Mouse (Mus musculus): ENCODE results near the gene Dus4l. TPM values are rescaled to one million over a fixed set of nuclear protein-coding genes. Genes with fewer than 3 reads are reported as not detected.
"Not testable (repeated sequence)": the region's sequence is repeated elsewhere in the genome, so short reads cannot be mapped to it uniquely, and the experiment has no call there.

Gene Dus4l
- 10 to 100 TPM in 1 of 2 experiments, 1 to 10 TPM in 1; 7.1 to 10.6 TPM for total RNA-seq (2021)
- long read RNA-seq, experiment 1, partial matches to known transcripts, result 0 of 3 reads
- long read RNA-seq, experiment 1, other reads (novel, unspliced or antisense), result 1 of 3 reads
- long read RNA-seq, experiment 2, partial matches to known transcripts, result 1 of 1 reads
- long read RNA-seq, experiment 2, other reads (novel, unspliced or antisense), result 0 of 1 reads

GRCm38 (mm10) chr12:31654197-31654964, at the start of gene Dus4l, which contains the start of gene Cog5:
Gene Dus4l (minus strand): TSS chr12:31654826.
Gene Cog5 (plus strand): TSS chr12:31654869.
- DNase-seq (ENCODE audit: low spot score in 2 of 2), result peak; percentile 97 to 98

DNA sequence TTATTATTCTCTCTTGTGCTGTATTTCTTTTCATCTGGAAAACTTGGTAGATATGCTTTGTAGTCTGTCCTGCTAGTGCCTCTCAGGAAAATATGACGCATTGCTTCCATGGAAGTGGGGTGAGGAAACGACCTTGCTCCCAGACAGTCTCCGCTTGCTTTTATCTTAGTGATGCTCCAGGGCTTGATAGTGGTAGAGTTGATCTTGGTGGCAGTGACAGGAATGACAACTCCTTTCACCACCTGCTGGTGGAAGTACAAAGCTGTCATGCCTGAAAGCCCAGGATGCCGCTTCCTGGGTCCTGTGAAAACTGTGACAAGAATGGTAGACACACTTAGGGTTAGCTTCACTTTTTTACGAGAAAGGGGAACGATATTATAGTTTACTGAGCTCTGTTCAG, 49.3 kb upstream of the Dus4l start:
- no peak for DNase-seq (ENCODE audit: low spot score in 2 of 2)

GRCm38 (mm10) chr12:31701411-31701810, 46.8 kb upstream of the Dus4l start:
- DNase-seq (ENCODE audit: low spot score in 2 of 2), result no peak

DNA sequence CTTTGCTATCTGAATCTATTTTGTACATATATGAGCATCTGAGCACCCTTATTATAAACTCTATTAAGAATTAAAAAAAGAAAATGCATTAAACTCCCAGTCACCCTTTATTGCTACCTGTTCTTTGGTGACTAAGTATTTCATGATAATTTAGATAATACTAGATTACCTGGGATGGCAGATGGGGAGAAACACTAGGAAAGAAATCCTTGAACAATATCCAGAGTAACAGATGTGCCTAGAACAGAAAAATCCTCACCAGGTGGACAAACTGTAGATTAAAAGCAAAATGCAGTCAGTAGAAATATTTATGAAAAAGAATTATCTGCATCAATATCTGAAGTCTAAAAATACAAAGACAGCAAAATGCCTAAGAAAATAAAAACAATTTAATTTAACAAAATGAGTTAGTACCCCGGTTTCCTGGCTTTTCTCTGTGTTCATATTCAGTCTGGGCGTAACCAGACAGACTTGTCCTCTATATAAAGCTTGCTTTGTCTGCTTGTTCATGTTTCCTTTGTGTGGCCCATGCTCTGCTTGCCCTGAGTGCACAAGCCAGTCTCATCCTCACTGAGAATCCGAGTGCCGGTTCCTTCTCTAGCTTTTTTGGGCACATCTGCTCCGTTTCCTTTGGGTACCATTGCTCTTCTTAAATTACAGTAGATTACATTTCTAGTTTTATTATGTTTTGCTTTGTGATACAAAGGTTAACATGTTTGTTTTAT, 46.2 kb upstream of the Dus4l start:
- DNase-seq (ENCODE audit: low spot score in 2 of 2), result no peak

- no peak for DNase-seq (ENCODE audit: low spot score in 2 of 2)
Measured at GRCm38 (mm10) chr12:31693278-31693677, 38.7 kb upstream of the Dus4l start.

DNA sequence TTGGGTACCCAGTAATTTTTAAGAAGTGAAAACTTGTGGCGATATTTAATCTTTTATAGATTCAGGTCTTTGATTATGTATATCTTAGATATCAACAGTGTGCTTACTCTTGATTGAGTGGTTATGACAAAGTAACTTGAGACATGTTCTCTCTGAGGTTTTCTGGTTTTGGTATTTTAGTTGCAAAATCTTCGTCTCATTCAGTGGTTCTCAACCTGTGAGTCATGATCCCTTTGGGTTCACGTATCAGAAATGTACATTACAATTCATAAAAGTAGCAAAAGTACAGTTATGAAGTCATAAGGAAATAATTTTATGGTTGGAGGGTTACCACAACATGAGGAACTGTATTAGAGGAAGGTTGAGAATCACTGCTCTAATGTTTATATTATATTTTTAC, 32.1 kb upstream of the Dus4l start:
- no peak for DNase-seq (ENCODE audit: low spot score in 2 of 2)

DNA sequence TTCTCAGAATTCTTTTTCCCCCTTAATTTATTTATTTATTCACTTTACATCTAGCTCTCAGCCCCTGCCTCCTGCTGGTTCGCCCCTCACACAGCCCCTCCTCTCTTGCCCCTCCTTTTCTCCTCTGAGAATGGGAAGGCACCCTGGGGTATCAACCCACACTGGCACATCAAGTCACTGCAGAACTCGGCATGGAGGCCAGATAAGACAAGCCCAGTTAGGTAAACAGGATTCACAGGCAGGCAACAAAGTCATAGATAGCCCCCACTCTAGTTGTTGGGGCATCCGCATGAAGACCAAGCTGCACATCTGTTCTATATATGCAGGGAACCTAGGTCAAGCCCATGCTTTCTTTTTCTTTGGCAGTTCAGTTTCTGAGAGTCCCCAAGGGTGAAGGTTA, 12.6 kb upstream of the Dus4l start:
- no peak for DNase-seq (ENCODE audit: low spot score in 2 of 2)

GRCm38 (mm10) chr12:31665999-31666398, 11.4 kb upstream of the Dus4l start:
- no peak for DNase-seq (ENCODE audit: low spot score in 2 of 2)

DNA sequence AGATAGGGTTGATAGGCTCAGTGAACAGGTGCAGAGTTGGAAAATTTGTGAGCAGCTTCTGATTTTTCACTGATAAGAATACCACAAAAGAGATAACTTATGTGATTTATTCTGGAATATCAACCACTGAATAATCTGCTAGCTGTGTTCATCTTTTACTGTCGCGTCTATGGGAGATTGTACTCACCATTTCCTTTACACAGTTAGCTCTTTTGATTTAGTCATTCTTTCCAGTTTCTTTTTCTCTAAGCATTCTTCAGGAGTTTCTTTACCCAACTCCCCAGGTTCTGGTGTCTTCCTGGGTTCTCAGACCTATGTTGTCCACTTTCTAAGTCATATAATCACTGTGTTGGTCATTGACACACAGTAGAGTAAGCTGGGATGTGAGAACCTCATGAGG, 2.2 kb upstream of the Dus4l start:
- DNase-seq (ENCODE audit: low spot score in 2 of 2), result no peak

- no peak for DNase-seq (ENCODE audit: low spot score in 2 of 2)
Measured at GRCm38 (mm10) chr12:31654965-31655477, 395 bp upstream of the Dus4l start.

GRCm38 (mm10) chr12:31653611-31654010, 1.0 kb downstream of the Dus4l start:
- DNase-seq (ENCODE audit: low spot score in 2 of 2), result no peak

GRCm38 (mm10) chr12:31635240-31635607, 19.4 kb downstream of the Dus4l start:
- no peak for DNase-seq (ENCODE audit: low spot score in 2 of 2)

- DNase-seq (ENCODE audit: low spot score in 2 of 2), result peak; percentile 50 to 69
Measured at GRCm38 (mm10) chr12:31634343-31635239, 20.0 kb downstream of the Dus4l start, which contains the start of gene Bcap29. Gene Bcap29 (minus strand): TSS chr12:31634658.

GRCm38 (mm10) chr12:31633970-31634342, 20.7 kb downstream of the Dus4l start:
- no peak for DNase-seq (ENCODE audit: low spot score in 2 of 2)

DNA sequence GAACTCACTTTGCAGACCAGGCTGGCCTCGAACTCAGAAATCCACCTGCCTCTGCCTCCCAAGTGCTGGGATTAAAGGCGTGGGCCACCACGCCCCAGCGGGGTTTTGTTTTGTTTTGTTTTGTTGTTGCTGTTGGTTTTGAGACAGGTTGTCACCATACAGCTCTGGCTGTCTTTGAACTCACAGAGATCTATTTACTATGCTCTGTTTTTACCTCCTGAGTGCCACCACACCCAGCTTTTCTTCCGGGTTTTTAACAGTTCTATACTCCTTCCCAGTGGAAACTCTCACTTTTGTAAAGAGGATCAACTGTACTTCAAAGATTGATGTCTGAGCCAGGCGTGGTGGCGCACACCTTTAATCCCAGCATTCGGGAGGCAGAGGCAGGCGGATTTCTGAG, 26.2 kb downstream of the Dus4l start:
- DNase-seq (ENCODE audit: low spot score in 2 of 2), result not testable (repeated sequence)

DNA sequence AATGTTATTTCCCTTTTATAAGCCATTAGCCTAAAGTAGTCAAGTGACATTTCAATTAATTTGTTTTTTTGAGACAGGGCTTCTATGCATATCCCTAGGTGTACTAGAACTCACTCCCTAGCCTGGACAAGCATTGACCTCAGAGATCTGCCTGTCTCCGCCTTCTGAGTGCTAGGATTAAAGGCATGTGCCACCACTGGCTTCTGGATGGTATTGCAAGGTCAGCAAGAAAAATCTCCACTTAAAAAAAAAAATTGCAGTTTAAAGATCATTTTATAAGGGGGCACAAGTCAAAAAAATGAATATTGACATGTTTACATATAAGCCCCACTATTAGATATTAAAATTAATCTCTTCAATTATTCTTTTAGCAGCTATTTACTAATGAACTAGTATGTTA, 29.6 kb downstream of the Dus4l start:
- DNase-seq (ENCODE audit: low spot score in 2 of 2), result no peak

DNA sequence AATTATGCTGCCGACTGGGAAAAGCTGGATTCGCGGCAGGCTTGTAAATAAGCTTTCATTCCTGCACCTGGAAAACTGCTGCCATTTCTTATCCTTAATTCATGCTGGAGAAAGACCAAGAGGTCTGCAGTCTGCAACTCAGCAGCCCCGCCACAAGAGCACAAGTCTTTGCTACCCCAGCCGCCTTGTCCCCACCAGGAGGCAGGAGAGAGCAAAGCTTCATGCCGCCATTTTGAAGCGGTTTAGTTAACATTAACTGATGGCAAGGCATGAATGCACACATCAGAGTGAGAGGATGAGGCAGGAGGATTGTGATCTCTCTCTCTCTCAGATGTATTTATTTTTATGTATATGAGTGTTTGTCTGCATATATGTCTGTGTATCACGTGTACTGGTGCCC, 34.5 kb downstream of the Dus4l start:
- DNase-seq (ENCODE audit: low spot score in 2 of 2), result no peak

DNA sequence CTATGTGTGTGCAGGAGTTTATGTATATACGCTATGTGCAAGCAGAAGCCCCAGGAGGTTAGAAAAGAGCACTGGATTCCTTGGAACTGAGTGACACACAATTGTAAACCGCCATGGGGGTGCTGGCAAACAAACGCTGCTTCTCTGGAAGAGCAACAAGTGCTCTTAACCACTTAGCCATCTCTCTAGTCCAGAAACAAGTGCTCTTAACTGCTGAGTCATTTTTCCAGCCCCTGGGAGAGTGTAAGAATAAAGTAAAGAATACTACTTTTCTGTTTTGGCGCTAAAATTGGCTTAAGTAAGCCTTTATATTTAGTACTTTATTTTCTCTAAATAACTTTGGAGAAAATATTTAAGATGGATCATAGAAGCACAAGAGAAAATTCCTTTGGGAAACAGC, 41.3 kb downstream of the Dus4l start:
- no peak for DNase-seq (ENCODE audit: low spot score in 2 of 2)

DNA sequence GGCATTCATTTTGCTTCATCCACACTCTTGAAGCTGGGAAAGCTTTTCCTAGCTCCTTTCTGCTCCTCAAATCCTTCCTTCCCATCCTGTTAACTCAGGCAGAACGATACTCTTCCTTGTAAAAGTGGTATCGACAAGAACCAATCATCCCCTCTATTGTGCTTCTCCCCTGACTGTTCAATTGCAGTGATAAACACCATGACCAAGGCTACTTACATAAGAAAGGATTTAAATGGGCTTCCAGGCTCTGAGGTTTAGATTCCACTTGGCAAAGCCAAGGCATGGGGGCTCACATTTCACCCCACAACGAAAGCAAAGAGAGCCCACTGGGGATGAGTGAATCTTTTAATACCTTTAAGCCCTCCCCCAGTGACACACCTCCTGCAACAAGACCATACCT, 46.5 kb downstream of the Dus4l start:
- DNase-seq (ENCODE audit: low spot score in 2 of 2), result no peak

- DNase-seq (ENCODE audit: low spot score in 2 of 2), result no peak
Measured at GRCm38 (mm10) chr12:31604894-31605293, 49.7 kb downstream of the Dus4l start.

GRCm38 (mm10) chr12:31603586-31603985, 51.0 kb downstream of the Dus4l start:
- no peak for DNase-seq (ENCODE audit: low spot score in 2 of 2)
